Mouse (Mus musculus) C3H10T1/2 (cell line): ENCODE measurements around the gene Nkx2-4. TPM values are rescaled to one million over a fixed set of nuclear protein-coding genes. Genes with fewer than 3 reads are reported as not detected.

Experiments
- polyA plus RNA-seq, 2 experiments: library from polyadenylated mRNA; unstranded; fragments of >200 nt; fragmentation: generic; extraction: Trizol; gene quantifications; one replicate each; pipeline ENCODE4 v1.2.1; 2012; ENCODE audit warnings: missing spikeins in 2 of 2

The Nkx2-4 gene
- not detected for polyA plus RNA-seq

DNA sequence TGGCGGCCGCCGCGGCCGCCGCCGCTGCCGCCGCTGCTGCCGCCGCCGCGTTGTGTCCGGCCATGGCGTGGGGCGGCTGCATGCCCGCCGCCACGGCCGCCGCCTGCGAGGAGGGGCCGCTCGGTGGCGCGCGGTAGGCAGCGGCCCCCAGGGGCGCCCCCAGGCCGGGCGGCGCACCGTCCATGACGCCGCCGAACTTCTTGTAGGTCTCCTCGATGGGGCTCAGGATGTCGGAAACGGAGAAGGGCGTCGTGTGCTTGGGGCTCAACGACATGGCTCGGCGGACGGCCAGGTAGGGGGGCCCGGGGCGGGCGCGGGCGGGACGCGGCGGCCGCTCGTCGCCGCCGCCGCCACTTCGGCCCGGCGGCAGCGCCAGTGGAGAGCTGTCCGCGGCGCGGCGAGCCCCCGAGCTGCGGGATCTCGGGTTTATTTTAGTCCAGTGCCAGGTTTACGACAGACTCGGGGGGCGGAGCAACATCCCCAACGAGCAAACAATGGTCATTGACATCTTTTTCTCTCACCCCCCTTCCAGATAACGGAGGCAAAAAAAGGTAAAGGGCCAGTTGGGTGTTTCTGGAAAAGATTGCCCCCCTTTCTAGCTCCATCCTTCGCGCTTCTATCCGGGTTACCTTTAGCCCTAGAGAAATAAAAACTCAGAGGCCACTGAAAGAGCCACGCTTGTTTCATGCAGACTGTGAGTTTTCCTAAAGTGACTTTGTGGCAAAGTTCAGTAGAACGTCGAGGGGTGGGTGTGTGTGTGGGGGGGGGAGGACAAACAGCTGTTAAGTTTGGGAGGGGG lies at the start of gene Nkx2-4:
Gene Nkx2-4 (minus strand): TSS at position 374 of the 799 bp plus-strand sequence.

Other genes starting within 250 kb of the Nkx2-4 start
- 10 to 100 TPM in 1 of 2 experiments, 1 to 10 TPM in 1; 1.3 to 26.1 TPM for gene Kiz, start 229.6 kb downstream of the Nkx2-4 start, polyA plus RNA-seq
- gene Xrn2, start 72.4 kb downstream of the Nkx2-4 start, polyA plus RNA-seq, result 10 to 100 TPM in 1 of 2 experiments, 1 to 10 TPM in 1; 3.5 to 34.9 TPM
- gene Nkx2-2, start 108.8 kb upstream of the Nkx2-4 start, polyA plus RNA-seq, result not detected